18 mouse cellular contexts compared by ENCODE assay signal in the genomic region with DNA sequence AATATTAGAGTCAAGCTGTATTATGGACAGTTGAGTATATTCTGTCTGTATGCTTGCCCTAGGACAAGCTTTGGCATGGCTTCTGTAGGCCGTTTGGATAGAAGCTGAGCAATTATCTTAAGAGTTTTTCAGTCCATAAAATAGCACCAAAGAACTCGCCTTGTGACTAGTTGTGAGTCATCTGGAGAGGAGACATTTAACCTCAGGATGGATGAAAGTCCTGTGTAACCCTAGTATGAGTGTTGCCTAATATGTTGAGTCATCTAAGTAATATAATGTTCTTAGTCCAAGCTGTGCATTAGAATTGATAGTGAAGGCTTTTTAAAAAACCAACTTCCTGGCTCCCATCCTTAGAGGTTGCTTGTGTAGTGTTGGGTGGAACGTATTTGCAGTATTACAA. TPM values are rescaled to one million over a fixed set of nuclear protein-coding genes. Genes with fewer than 3 reads are reported as not detected.
DNase-seq lines count a peak whose midpoint lies in the region; TF ChIP-seq lines count a peak whose summit lies in the region.
"Had no signal": no experiment of that assay in that cellular context is flagged by ENCODE, and none has a peak within 500 bp of the region (broad histone marks: within the 10 kb centered on the region; RNA-seq: fewer than 3 reads in every experiment).

No protein-coding gene starts in this region.

- TF ChIP-seq CTCF in embryonic fibroblast, embryonic 13.5 days (IDR thresholded peaks at IDR 0.05; ENCODE audit: borderline replicate concordance, insufficient read depth, low read length) = no peak

- H3K79me2 ChIP-seq in macrophage (ENCODE audit: inconsistent target) = peaks cover 88% of the 10 kb centered on the region

- 22% methylated on average over 2 of the region's 3 CpGs for WGBS in macrophage (ENCODE audit: missing documents)

- no peaks in the 10 kb centered on the region for H3K36me3 ChIP-seq in macrophage (ENCODE audit: inconsistent target)
- H3K36me3 ChIP-seq: hindbrain, embryonic 15.5 days; limb, embryonic 13.5 days; midbrain, embryonic 15.5 days had no signal

- no peak overlapping the region for H3K4me3 ChIP-seq in embryonic fibroblast, embryonic 13.5 days (ENCODE audit: insufficient read depth, low read length)
- no peak overlapping the region for H3K4me3 ChIP-seq in macrophage (ENCODE audit: inconsistent target)
- H3K4me3 ChIP-seq: erythroblast, embryonic 14.5 days; heart, adult 2 months; hindbrain, embryonic 15.5 days; left cerebral cortex, adult 2 months; limb, embryonic 13.5 days; midbrain, embryonic 15.5 days had no signal

- H3K4me1 ChIP-seq in embryonic fibroblast, embryonic 13.5 days (ENCODE audit: control insufficient read depth, insufficient read depth, low read length) = no peaks in the 10 kb centered on the region
- H3K4me1 ChIP-seq: hindbrain, embryonic 15.5 days; midbrain, embryonic 15.5 days had no signal

- no peak for TF ChIP-seq POLR2A in embryonic fibroblast, embryonic 13.5 days (IDR thresholded peaks at IDR 0.05; ENCODE audit: low read depth, low read length)

- DNase-seq in adrenal gland, adult 2 months = peak; percentile 11
- no peak for DNase-seq in adrenal gland, postnatal 4 days (ENCODE audit: low spot score in 2 of 2)
- DNase-seq in testis, postnatal 14 days (ENCODE audit: low spot score) = no peak
- no peak for DNase-seq in left cerebral cortex, postnatal 4 days
- no peak for DNase-seq in urinary bladder, adult 2 months (ENCODE audit: low spot score)
- no peak for DNase-seq in adrenal gland, adult 8-10 months
- DNase-seq: adrenal gland, postnatal 14 days; cerebellum, postnatal 10 days; heart, adult 2 months; lung, postnatal 36 days; right cerebral cortex, postnatal 14 days had no signal

- H3K27ac ChIP-seq in embryonic fibroblast, embryonic 13.5 days (ENCODE audit: insufficient read depth, low read length) = peak overlapping the region; percentile 85
- peak overlapping the region; percentile 70 for H3K27ac ChIP-seq in macrophage
- H3K27ac ChIP-seq: heart, adult 2 months; hindbrain, embryonic 15.5 days; left cerebral cortex, adult 2 months; limb, embryonic 13.5 days; midbrain, embryonic 15.5 days had no signal

- intact Hi-C loops in left cerebral cortex, postnatal 4 days (cut with DNase I) = no loop called here

RNA-seq across cellular contexts. Expression of a gene that starts 5.4 kb away (rescaled TPM):
- total RNA-seq in adrenal gland, adult 2 months (2021) = 10 to 100 TPM; 13.6 to 15.6 TPM
- polyA plus RNA-seq in adrenal gland, adult 2 months (2012; rRNA removed) = 3.1 and 5.0 TPM in 2 replicates
- 10 to 100 TPM; 12.0 to 15.6 TPM for total RNA-seq in adrenal gland, postnatal 4 days (2021)
- polyA plus RNA-seq in embryonic fibroblast, embryonic 13.5 days (2011; ENCODE audit: insufficient read length, low read depth, missing spikeins) = 15.9 and 17.9 TPM in 2 replicates
- 10 to 100 TPM in 14 of 26 experiments, 1 to 10 TPM in 12; 3.1 to 21.7 (median 10.6) TPM for total RNA-seq in macrophage (2018; cell fraction: chromatin; rRNA removed)
- total RNA-seq in macrophage (2018; cell fraction: cytosol; rRNA removed) = 10 to 100 TPM; 17.0 to 28.4 (median 23.4) TPM
- total RNA-seq in macrophage (2018; cell fraction: nucleus; rRNA removed) = 10 to 100 TPM in 23 of 26 experiments, 1 to 10 TPM in 3; 7.6 to 42.8 (median 18.4) TPM
- polyA plus RNA-seq in macrophage (2018) = 7.0 to 17.1 TPM (median 12.5 TPM) in 3 replicates
- 10 to 100 TPM; 17.4 to 19.0 TPM for total RNA-seq in left cerebral cortex, postnatal 4 days (2021)
- 3.9 and 5.1 TPM in 2 replicates for polyA plus RNA-seq in urinary bladder, adult 2 months (2012; rRNA removed)
- 10 to 100 TPM; 17.7 to 19.7 (median 18.7) TPM for total RNA-seq in adrenal gland, adult 8-10 months (2022)
- polyA plus RNA-seq: erythroblast, embryonic 14.5 days had no signal
